Mouse (Mus musculus): Measurements from ENCODE around the gene Psmd12.
"Not testable (repeated sequence)": the region's sequence is repeated elsewhere in the genome, so short reads cannot be mapped to it uniquely, and the experiment has no call there.

Psmd12 gene

DNA sequence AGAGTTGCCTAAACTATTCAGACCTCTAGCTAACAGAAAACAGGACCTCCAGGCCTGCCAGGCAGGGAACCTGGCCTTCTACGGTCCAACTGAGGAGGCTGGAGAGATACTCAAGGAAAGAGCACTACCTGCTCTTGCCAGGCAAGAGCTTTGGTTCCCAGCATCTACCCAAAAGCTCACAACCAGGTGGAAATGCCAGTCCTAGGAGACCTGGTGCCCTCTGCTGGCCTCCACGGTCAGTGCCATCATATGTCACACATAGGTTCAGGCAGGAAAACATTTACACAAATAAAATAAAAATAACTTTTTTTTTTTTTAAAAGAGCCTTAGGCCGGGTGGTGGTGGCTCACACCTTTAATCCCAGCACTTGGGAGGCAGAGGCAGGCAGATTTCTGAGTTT, 16.8 kb upstream of the Psmd12 start:
- no peak for DNase-seq (ENCODE audit: low read depth)

DNA sequence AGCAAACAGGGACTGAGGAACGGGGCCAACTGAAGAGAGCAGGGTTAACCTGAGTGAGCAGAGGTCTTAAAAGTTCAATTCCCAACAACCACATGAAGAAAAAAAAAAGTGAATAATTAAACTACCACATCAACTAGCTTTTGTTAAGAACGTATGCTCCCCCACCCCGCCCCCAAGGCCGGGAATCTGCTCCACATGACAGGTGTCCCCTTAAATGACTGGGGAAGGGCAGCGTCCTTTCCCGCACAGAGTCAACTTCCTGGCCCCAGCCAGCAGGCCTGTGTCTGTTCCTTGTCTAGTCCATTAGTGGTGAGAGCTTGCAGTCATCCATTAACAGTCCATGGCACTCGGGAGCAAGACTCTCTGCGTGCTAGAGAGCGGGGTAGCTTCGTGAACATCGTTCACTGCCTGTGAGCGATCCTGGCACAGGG, 16.0 kb upstream of the Psmd12 start:
- no peak for DNase-seq (ENCODE audit: low read depth)

DNA sequence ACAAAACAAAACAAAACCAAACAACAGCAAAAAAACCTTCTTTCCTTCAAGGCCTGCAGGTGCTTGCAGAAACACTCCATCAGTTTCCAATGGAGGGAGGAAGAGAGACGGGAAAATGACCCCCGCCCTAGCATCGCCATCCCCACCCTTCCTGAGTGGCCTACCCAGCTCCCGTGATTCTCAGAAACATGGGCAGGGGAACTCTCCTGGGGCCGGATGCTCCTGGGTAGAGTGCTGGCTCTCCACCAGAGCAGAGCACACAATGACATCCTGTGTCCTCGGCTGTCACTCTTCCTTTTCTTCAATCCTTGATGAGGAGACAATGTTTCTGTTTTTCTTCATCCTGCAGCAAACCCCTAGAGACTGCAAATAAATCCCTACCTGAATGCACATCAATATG, 15.1 kb upstream of the Psmd12 start:
- no peak for DNase-seq (ENCODE audit: low read depth)

GRCm38 (mm10) chr11:107465041-107465440, 14.2 kb upstream of the Psmd12 start:
- DNase-seq (ENCODE audit: low read depth), result no peak

- DNase-seq (ENCODE audit: low read depth), result no peak
Observed at GRCm38 (mm10) chr11:107465969-107466368, 13.3 kb upstream of the Psmd12 start.

DNA sequence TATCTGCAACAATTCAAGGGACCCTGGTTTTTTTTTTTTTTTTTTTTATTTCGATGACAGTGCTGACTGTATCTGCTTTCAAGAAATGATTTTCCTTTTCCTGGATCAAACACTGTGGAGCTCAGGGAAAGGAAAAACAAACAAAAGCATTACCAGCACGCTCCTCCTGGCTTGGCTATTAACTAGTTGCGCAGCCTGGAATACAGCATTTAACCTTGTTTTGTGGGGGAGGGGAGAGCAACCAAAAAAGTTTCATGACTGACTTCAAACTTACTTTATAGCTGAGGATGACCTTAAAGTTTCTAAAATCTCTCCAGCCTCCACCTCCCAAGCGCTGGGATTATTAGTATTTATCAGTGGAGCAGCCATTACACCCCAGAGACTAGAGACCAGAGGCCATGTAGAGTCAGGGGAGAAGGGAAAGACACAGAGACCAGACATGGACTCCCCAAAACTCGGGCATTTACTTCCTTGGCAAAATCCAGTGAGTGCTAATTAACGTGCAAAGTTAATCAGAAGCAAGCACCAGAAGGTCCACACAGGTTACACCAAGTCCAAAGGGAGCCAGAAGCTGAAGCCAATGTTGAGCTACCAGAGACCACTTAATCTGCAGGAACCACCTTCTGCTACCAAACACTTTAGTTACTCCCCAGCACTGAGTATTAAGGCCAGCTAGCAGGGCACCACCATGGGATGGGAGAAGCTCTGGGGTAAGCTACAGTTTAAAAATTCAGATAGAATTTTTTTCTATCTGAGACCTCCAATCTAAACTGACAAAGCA, 12.5 kb upstream of the Psmd12 start:
- DNase-seq (ENCODE audit: low read depth), result no peak

- DNase-seq (ENCODE audit: low read depth), result peak; percentile 88
Observed at GRCm38 (mm10) chr11:107468252-107469030, 10.8 kb upstream of the Psmd12 start.

DNA sequence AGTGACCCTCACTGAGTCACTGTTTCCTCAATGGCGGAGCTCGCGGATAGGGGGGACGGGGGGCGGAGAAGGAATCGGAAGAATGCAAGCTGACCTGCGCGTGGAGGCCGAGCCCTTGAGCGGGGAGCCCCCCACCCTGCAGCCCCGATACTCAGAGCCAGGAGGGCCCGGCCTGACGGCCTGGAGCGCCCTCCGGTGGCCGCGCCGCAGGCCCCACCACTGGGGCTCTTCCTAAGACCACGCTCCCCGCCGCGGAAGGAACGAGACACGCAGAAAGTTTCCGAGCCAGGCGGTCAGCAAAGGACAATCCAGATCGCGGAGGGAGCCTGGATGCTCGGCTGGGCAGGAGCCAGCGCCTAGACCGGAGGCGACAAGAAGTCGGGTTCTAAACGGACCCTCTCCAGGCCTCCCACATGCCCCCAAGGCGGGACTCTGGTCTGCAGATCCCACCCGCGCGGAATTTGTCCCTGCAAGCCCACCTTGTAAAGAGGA, 10.2 kb upstream of the Psmd12 start:
- peak; percentile 58 for DNase-seq (ENCODE audit: low read depth)

DNA sequence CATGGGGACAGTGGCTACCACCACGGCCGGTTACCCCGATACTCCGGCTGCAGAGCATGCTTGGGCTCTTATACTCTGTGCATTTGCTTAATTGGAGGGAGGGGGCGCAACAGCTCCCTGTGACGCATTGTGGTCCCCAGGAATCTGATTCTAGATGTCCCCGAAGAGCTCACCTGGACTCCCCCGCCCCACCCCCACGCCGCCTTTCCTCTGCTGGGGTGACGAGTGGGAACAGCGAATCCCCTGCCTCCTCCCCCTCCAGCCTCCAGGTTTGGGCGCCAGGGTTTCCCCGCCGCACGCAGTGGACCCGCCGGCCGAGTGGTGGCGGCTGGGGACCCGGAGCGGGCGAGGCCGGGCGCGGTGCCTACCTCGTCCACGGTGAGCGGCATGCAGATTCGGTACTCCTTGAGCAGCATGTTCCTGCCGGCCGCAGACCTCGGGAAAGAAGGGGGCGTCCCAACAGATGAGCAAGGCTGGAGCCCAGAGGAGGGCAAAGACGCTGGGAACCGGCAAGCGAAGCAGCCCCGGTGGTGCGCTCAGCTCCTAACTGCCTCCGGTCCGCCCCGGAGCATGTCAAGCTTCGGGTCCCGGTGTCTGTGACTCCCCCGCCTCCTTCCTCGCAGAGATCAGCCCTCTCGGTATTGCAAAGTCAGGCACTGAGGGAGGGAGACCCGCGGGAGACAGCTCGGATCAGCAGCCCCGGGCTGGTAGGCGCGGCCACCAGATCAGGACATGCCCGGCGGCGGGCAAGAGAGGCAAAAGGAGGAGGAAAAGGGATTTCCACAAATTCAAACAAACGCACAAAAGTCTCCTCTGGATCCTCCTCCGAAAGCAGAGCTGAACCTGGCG, 9.5 kb upstream of the Psmd12 start:
- DNase-seq (ENCODE audit: low read depth), result no peak

GRCm38 (mm10) chr11:107470521-107471041, 8.7 kb upstream of the Psmd12 start, which contains the start of gene Pitpnc1:
Gene Pitpnc1, minus strand, starts transcription at chr11:107470699.
- peak; percentile 85 for DNase-seq (ENCODE audit: low read depth)

GRCm38 (mm10) chr11:107471071-107471720, 8.1 kb upstream of the Psmd12 start:
- no peak for DNase-seq (ENCODE audit: low read depth)

DNA sequence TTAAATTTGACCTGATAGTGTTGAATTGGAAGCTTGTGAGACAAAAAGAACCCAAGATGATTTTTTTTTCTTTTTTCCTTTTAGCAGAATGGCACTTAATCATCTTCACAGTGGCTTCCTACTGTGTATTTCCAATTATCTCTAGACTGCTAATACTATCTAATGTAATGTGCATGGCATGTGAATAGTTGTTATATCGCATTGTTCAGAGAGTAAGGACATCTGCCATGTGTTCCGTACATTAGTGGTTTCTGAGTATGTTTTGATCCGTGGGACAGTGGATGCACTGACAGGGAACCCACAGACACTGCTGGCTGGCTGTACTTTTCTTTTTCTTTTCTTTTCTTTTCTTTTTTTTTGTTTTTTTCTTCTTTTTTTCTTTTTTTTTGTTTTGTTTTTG, 7.0 kb upstream of the Psmd12 start:
- no peak for DNase-seq (ENCODE audit: low read depth)

GRCm38 (mm10) chr11:107473137-107473820, 6.0 kb upstream of the Psmd12 start:
- DNase-seq (ENCODE audit: low read depth), result peak; percentile 89

GRCm38 (mm10) chr11:107479862-107480203, 549 bp downstream of the Psmd12 start:
- no peak for DNase-seq (ENCODE audit: low read depth)

- no peak for DNase-seq (ENCODE audit: low read depth)
Observed at GRCm38 (mm10) chr11:107484341-107484740, 5.1 kb downstream of the Psmd12 start.

DNA sequence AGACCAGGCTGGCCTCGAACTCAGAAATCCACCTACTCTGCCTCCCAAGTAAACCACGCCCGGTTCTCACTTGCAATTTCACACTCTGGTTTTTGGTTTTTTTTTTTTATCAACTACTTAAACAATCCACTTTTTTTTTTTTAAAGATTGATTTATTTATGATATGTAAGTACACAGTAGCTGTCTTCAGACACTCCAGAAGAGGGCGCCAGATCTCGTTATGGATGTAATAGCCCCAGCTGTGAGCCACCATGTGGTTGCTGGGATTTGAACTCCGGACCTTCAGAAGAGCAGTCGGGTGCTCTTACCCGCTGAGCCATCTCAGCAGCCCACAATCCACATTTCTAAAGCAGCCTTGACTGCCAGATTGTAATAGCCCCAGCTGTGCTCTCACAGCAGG, 23.5 kb downstream of the Psmd12 start:
- DNase-seq (ENCODE audit: low read depth), result no peak

DNA sequence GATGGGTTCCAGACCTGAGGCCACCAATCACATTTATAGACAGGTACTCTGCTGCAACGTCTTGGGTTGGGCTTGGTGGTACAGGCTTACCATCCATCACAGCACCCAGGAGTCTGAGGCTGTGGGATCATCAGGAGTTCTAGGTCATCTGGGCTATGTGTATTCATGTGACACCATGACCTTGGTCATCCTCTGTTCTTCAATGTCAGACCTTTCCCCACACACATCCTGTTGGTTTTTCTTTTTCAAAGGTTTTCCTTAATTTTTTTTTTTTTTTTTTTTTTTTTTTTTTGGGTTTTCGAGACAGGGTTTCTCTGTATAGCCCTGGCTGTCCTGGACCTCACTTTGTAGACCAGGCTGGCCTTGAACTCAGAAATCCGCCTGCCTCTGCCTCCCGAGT, 25.1 kb downstream of the Psmd12 start:
- DNase-seq (ENCODE audit: low read depth), result not testable (repeated sequence)

DNA sequence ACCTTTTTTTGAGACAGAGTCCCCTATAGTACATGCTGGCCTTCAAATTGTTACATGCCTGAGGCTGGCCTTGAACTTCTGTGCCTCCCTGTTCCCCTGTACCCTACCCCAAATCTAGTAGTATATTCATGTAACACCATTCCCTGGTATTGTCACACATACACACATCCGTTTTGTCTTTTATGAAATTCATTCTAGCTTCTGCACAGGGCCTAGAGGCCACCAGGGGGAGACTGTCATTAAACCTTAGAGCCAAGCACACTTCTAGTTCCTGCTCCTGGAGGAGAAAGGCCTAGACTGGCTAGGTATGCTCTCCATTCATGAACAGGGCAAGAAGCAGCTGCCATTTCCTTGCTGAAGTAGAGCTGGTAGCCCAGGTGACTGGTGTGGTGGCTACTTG, 27.0 kb downstream of the Psmd12 start:
- DNase-seq (ENCODE audit: low read depth), result peak; percentile 34

GRCm38 (mm10) chr11:107509631-107510338, 30.5 kb downstream of the Psmd12 start:
- DNase-seq (ENCODE audit: low read depth), result no peak

All from c-Kit-positive CD71-positive TER-119-negative erythroid progenitor cells, embryonic 14.5 days (primary cell).